Mouse (Mus musculus): ENCODE results near the gene Fam205a1.

DNA sequence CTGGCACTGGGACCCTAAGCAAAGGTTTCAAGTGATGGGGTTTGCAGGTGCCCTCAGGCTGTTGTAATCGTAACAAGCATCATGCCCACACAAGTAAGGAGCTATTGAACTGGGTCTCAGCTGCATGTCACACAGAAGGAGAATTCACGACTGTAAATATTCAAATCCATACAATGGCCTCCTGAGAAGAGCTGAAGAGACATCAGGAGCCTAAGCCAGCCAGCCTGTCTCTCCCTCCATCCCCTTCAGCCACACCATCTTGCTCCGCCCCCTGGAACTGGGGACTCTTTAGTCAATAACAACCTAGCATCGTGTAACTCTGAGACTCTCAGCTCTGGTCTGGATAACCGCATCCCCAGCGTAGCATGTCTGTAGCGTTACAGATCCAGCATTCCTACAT, 37.5 kb upstream of the Fam205a1 start:
- TF ChIP-seq POLR2A (IDR thresholded peaks at IDR 0.05; ENCODE audit: extremely low read depth, insufficient read depth, low read length) (no peak), CTCF (IDR thresholded peaks at IDR 0.05; ENCODE audit: extremely low read depth, insufficient read depth, low read length) (no peak)
